Comparison of ENCODE assay signal across 7 mouse cellular contexts in the genomic region with DNA sequence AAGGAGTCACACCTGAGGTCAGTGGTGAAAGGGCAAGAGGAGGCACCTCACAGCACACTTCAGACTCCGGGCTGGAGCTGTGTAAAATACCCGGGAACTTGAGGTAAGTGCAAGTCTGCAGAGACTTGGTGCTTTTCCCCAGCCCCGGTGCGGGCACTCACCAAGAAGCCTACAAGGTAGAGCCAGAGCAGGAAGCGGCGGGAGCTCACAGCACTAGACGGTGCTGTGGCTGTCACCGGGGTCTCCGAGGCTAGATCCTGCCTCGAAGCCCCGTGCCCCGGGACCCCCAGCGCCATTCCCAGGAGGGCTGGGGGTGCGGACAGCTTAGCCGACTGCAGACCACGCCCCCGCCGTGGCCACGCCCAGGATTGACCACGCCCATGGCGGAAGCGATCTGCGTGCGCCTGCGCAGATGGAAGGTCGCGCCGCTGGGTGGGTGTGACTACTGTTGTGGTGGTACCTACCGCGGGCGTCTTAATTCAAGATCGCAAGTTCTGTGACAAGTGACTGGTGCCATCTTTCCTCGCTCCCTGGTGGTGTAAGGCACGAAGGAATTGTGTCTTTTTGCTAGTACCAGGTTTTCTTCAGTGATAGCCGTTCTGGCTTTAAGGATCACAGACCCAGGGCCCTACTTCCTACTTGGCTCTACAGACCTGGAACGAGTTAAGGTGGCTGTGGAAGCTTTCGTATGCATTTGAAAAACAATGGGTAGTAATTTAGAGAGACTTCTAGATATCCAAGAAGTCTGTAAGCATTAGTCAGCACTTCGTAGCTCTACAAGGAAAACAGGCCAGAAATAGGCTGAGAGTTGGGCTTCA. TPM values are rescaled to one million over a fixed set of nuclear protein-coding genes. Genes with fewer than 3 reads are reported as not detected.
DNase-seq lines count a peak whose midpoint lies in the region; ATAC-seq and TF ChIP-seq lines count a peak whose summit lies in the region.

A gene (minus strand): TSS at position 364 of the 818 bp plus-strand sequence.

- H3K4me1 ChIP-seq in embryonic facial prominence, embryonic 12.5 days, result peaks cover 7% of the 10 kb centered on the region
- H3K4me1 ChIP-seq in limb, embryonic 11.5 days (ENCODE audit: control insufficient read depth, insufficient read depth, low read length), result no peaks in the 10 kb centered on the region
- peaks cover 17% of the 10 kb centered on the region for H3K4me1 ChIP-seq in midbrain, embryonic 13.5 days (replicated peaks)
- H3K4me1 ChIP-seq in small intestine, adult 2 months (ENCODE audit: control insufficient read depth, insufficient read depth, insufficient read length, low read length), result peaks cover 2% of the 10 kb centered on the region; the same call in 1 of the 2 replicates

- no peak for TF ChIP-seq CTCF in small intestine, adult 2 months (IDR thresholded peaks at IDR 0.05; ENCODE audit: extremely low read depth, insufficient read length, insufficient replicate concordance, low read depth, low read length)

- WGBS in embryonic facial prominence, embryonic 12.5 days, result 3% methylated on average over 38 of the region's 38 CpGs
- WGBS in limb, embryonic 11.5 days, result 5% methylated on average over 38 of the region's 38 CpGs
- WGBS in midbrain, embryonic 13.5 days, result 8% methylated on average over 38 of the region's 38 CpGs
- 3% methylated on average over 38 of the region's 38 CpGs for WGBS in small intestine, adult 2 months

- no peaks in the 10 kb centered on the region for H3K9me3 ChIP-seq in embryonic facial prominence, embryonic 12.5 days
- no peaks in the 10 kb centered on the region for H3K9me3 ChIP-seq in limb, embryonic 11.5 days (ENCODE audit: control insufficient read depth, low read length)
- no peaks in the 10 kb centered on the region for H3K9me3 ChIP-seq in midbrain, embryonic 13.5 days

- peak; percentile 83 for ATAC-seq in embryonic facial prominence, embryonic 12.5 days (ENCODE audit: insufficient number of reproducible peaks, insufficient read depth, low FRiP score, low TSS enrichment)
- peak; percentile 80 for ATAC-seq in limb, embryonic 11.5 days (ENCODE audit: insufficient number of reproducible peaks, low FRiP score, low TSS enrichment, low read depth)
- ATAC-seq in midbrain, embryonic 13.5 days, result peak; percentile 97

- no peaks in the 10 kb centered on the region for H3K36me3 ChIP-seq in embryonic facial prominence, embryonic 12.5 days
- H3K36me3 ChIP-seq in limb, embryonic 11.5 days (ENCODE audit: control insufficient read depth, insufficient read depth, low read length), result no peaks in the 10 kb centered on the region
- H3K36me3 ChIP-seq in midbrain, embryonic 13.5 days, result no peaks in the 10 kb centered on the region
- H3K36me3 ChIP-seq in small intestine, adult 2 months (ENCODE audit: control insufficient read depth, insufficient read depth, low read length), result no peaks in the 10 kb centered on the region

- no peaks in the 10 kb centered on the region for H3K27me3 ChIP-seq in embryonic facial prominence, embryonic 12.5 days
- H3K27me3 ChIP-seq in limb, embryonic 11.5 days (ENCODE audit: control insufficient read depth, insufficient read depth, low read length), result no peaks in the 10 kb centered on the region
- H3K27me3 ChIP-seq in midbrain, embryonic 13.5 days, result peaks cover 7% of the 10 kb centered on the region
- no peaks in the 10 kb centered on the region for H3K27me3 ChIP-seq in small intestine, adult 2 months (ENCODE audit: control insufficient read depth, insufficient read depth, low read length)

- peak; percentile 93 to 95 for DNase-seq in adrenal gland, postnatal 36 days
- DNase-seq in heart, adult 18-20 months, result peak; percentile 91 to 93
- DNase-seq in kidney, adult 18-20 months, result peak; percentile 95
- DNase-seq in limb, embryonic 11.5 days (ENCODE audit: low spot score), result peak; percentile 96

- TF ChIP-seq POLR2A in small intestine, adult 2 months (IDR thresholded peaks at IDR 0.05; ENCODE audit: low read depth, low read length), result no peak

- peak within 1 kb of the TSS; percentile 65 for H3K4me3 ChIP-seq in embryonic facial prominence, embryonic 12.5 days
- H3K4me3 ChIP-seq in limb, embryonic 11.5 days (ENCODE audit: low read depth, low read length), result peak within 1 kb of the TSS; percentile 63
- H3K4me3 ChIP-seq in midbrain, embryonic 13.5 days (replicated peaks), result peak within 1 kb of the TSS; percentile 65
- peak within 1 kb of the TSS; percentile 96 for H3K4me3 ChIP-seq in small intestine, adult 2 months (ENCODE audit: low read depth, low read length)

- peak within 1 kb of the TSS; percentile 68 for H3K4me2 ChIP-seq in embryonic facial prominence, embryonic 12.5 days (replicated peaks)
- peak within 1 kb of the TSS; percentile 64 for H3K4me2 ChIP-seq in limb, embryonic 11.5 days (ENCODE audit: low read depth, severe bottlenecking)
- H3K4me2 ChIP-seq in midbrain, embryonic 13.5 days (replicated peaks), result peak within 1 kb of the TSS; percentile 66

- H3K9ac ChIP-seq in embryonic facial prominence, embryonic 12.5 days, result peak within 1 kb of the TSS; percentile 50
- peak within 1 kb of the TSS; percentile 58 for H3K9ac ChIP-seq in limb, embryonic 11.5 days (ENCODE audit: low read length)
- H3K9ac ChIP-seq in midbrain, embryonic 13.5 days (replicated peaks), result peak within 1 kb of the TSS; percentile 69; the same call in 1 of the 2 replicates

- H3K27ac ChIP-seq in embryonic facial prominence, embryonic 12.5 days, result 0 out of 2 replicates have a peak within 1 kb of the TSS, but pooled peaks have one; percentile 36
- no peak within 1 kb of the TSS for H3K27ac ChIP-seq in limb, embryonic 11.5 days (replicated peaks; ENCODE audit: low read depth, low read length)
- H3K27ac ChIP-seq in midbrain, embryonic 13.5 days, result peak within 1 kb of the TSS; percentile 8; the same call in 1 of the 2 replicates
- peak within 1 kb of the TSS; percentile 19 for H3K27ac ChIP-seq in small intestine, adult 2 months (ENCODE audit: insufficient read depth, low read depth, low read length)

RNA-seq across cellular contexts. Expression of the gene that starts here (rescaled TPM):
- 1 to 10 TPM; 1.8 to 3.9 TPM for total RNA-seq in adrenal gland, postnatal 36 days (2021)
- 3.5 and 4.1 TPM in 2 replicates for polyA plus RNA-seq in embryonic facial prominence, embryonic 12.5 days (2016; fragmentation: Nextera tagmentation; extraction: Ambion mirVana)
- total RNA-seq in heart, adult 18-20 months (2021), result under 1 TPM; 0.62 to 0.69 TPM
- polyA plus RNA-seq in limb, embryonic 11.5 days (2014; fragmentation: Nextera tagmentation; extraction: Ambion mirVana), result 2.9 and 4.0 TPM in 2 replicates
- polyA plus RNA-seq in midbrain, embryonic 13.5 days (2015; fragmentation: Nextera tagmentation; extraction: Ambion mirVana), result 4.0 and 5.0 TPM in 2 replicates
- 6.7 and 14.0 TPM in 2 replicates for polyA plus RNA-seq in small intestine, adult 2 months (2012; rRNA removed)

Comparison
In these comparisons a context has a peak if more than half of its experiments do, and no peak if none do; other contexts are left out.
1. Peak in DNase-seq in heart, adult 18-20 months; RNA of the gene not detected or under 1 TPM.